Mouse (Mus musculus): ENCODE results near the gene Olfr791. TPM values are rescaled to one million over a fixed set of nuclear protein-coding genes. Genes with fewer than 3 reads are reported as not detected.
A peak's percentile ranks its signal among the peaks of the same experiment; 100 is the strongest.

Olfr791 gene
- polyA plus RNA-seq (2014; fragmentation: Nextera tagmentation; extraction: Ambion mirVana): not detected in 2 replicates

DNA sequence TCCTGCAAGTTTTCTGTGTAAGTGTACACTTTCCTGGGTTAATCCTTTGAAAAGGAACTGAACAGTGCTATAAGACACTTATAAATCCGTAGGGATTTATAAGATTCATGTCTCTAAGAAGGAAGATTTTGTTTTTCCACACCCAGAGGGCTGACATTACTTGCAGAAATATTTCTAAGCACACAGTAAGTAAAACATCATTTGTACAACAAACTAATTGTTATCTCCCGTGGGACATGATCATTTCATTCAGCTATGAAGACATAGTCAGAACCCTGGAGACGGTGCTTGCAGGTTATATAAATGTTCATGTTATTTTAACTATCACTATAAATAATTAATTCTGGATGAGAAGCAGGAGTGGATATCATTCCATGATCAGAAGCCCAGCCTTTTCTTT is at the start of gene Olfr791:
Gene Olfr791 (plus strand): TSS at position 301 of the 400 bp plus-strand sequence.
- Histone ChIP-seq H3K9ac (no peak within 1 kb of the TSS), H3K27ac (no peak within 1 kb of the TSS), H3K27me3 (ENCODE audit: control insufficient read depth, insufficient read depth, low read length) (no peaks in the 10 kb centered on the region), H3K4me2 (replicated peaks) (no peak within 1 kb of the TSS), H3K4me1 (replicated peaks; ENCODE audit: control insufficient read depth, insufficient read depth, low read length) (no peaks in the 10 kb centered on the region), H3K4me3 (replicated peaks; ENCODE audit: low read length) (no peak within 1 kb of the TSS), H3K36me3 (replicated peaks; ENCODE audit: control insufficient read depth, insufficient read depth) (no peaks in the 10 kb centered on the region), H3K9me3 (ENCODE audit: control insufficient read depth, low read length) (no peaks in the 10 kb centered on the region)
- ATAC-seq (ENCODE audit: low FRiP score): no peak
- WGBS: 75% methylated on average over 3 of the region's 3 CpGs
- DNase-seq (ENCODE audit: low spot score): no peak

GRCm38 (mm10) chr10:129473256-129473655 is 48.3 kb upstream of the Olfr791 start:
- no peak overlapping the region for H3K9ac ChIP-seq
- H3K36me3 ChIP-seq (replicated peaks; ENCODE audit: control insufficient read depth, insufficient read depth): no peaks in the 10 kb centered on the region
- no peaks in the 10 kb centered on the region for H3K27me3 ChIP-seq (ENCODE audit: control insufficient read depth, insufficient read depth, low read length)
- no peak overlapping the region for H3K27ac ChIP-seq
- H3K4me3 ChIP-seq (replicated peaks; ENCODE audit: low read length): no peak overlapping the region
- DNase-seq (ENCODE audit: low spot score): no peak
- no peak overlapping the region for H3K4me2 ChIP-seq (replicated peaks)
- H3K4me1 ChIP-seq (replicated peaks; ENCODE audit: control insufficient read depth, insufficient read depth, low read length): no peaks in the 10 kb centered on the region
- 68% methylated on average over 2 of the region's 2 CpGs for WGBS
- no peak for ATAC-seq (ENCODE audit: low FRiP score)
- H3K9me3 ChIP-seq (ENCODE audit: control insufficient read depth, low read length): no peaks in the 10 kb centered on the region

GRCm38 (mm10) chr10:129473723-129474122 is 47.9 kb upstream of the Olfr791 start:
- no peak for ATAC-seq (ENCODE audit: low FRiP score)
- DNase-seq (ENCODE audit: low spot score): no peak
- Histone ChIP-seq H3K27ac (no peak overlapping the region), H3K4me2 (replicated peaks) (no peak overlapping the region), H3K9ac (no peak overlapping the region), H3K4me1 (replicated peaks; ENCODE audit: control insufficient read depth, insufficient read depth, low read length) (no peaks in the 10 kb centered on the region), H3K4me3 (replicated peaks; ENCODE audit: low read length) (no peak overlapping the region), H3K9me3 (ENCODE audit: control insufficient read depth, low read length) (no peaks in the 10 kb centered on the region), H3K36me3 (replicated peaks; ENCODE audit: control insufficient read depth, insufficient read depth) (no peaks in the 10 kb centered on the region), H3K27me3 (ENCODE audit: control insufficient read depth, insufficient read depth, low read length) (no peaks in the 10 kb centered on the region)

GRCm38 (mm10) chr10:129484452-129484851 is 37.1 kb upstream of the Olfr791 start, which contains the start of gene Olfr789:
Gene Olfr789, plus strand, starts transcription at chr10:129484752.
- no peaks in the 10 kb centered on the region for H3K9me3 ChIP-seq (ENCODE audit: control insufficient read depth, low read length)
- H3K27ac ChIP-seq: no peak within 1 kb of the TSS
- no peak within 1 kb of the TSS for H3K4me3 ChIP-seq (replicated peaks; ENCODE audit: low read length)
- H3K36me3 ChIP-seq (replicated peaks; ENCODE audit: control insufficient read depth, insufficient read depth): no peaks in the 10 kb centered on the region
- H3K4me2 ChIP-seq (replicated peaks): no peak within 1 kb of the TSS
- ATAC-seq (ENCODE audit: low FRiP score): no peak
- H3K4me1 ChIP-seq (replicated peaks; ENCODE audit: control insufficient read depth, insufficient read depth, low read length): no peaks in the 10 kb centered on the region
- no peak for DNase-seq (ENCODE audit: low spot score)
- 77% methylated on average over 2 of the region's 2 CpGs for WGBS
- no peaks in the 10 kb centered on the region for H3K27me3 ChIP-seq (ENCODE audit: control insufficient read depth, insufficient read depth, low read length)
- no peak within 1 kb of the TSS for H3K9ac ChIP-seq

DNA sequence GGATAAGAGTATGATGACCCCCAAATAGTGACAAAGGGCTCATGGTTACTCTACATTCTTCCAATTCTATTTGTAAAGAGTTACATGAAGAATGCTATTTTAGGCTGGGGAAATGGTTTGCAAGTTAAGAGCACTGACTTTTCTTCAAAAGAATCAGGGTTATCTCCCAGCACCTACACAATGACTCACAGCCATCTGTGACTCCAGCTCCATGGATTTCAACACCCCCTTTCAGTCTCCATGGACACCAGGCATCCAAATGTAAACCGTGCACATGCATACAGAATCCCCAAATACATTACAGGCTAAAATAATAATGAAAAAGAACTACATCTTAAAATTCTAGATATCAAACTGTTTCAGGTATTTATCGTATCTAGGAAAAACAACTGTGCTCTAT is 31.5 kb upstream of the Olfr791 start:
- no peaks in the 10 kb centered on the region for H3K27me3 ChIP-seq (ENCODE audit: control insufficient read depth, insufficient read depth, low read length)
- H3K9ac ChIP-seq: no peak overlapping the region
- WGBS: 81% methylated on average over 2 of the region's 2 CpGs
- H3K9me3 ChIP-seq (ENCODE audit: control insufficient read depth, low read length): no peaks in the 10 kb centered on the region
- H3K4me3 ChIP-seq (replicated peaks; ENCODE audit: low read length): no peak overlapping the region
- DNase-seq (ENCODE audit: low spot score): no peak
- no peaks in the 10 kb centered on the region for H3K36me3 ChIP-seq (replicated peaks; ENCODE audit: control insufficient read depth, insufficient read depth)
- H3K27ac ChIP-seq: no peak overlapping the region
- H3K4me1 ChIP-seq (replicated peaks; ENCODE audit: control insufficient read depth, insufficient read depth, low read length): no peaks in the 10 kb centered on the region
- H3K4me2 ChIP-seq (replicated peaks): no peak overlapping the region
- ATAC-seq (ENCODE audit: low FRiP score): no peak

GRCm38 (mm10) chr10:129498192-129498591 is 23.4 kb upstream of the Olfr791 start, which contains the start of gene Olfr790:
Gene Olfr790, plus strand, starts transcription at chr10:129498492.
- DNase-seq (ENCODE audit: low spot score) (no peak), ATAC-seq (ENCODE audit: low FRiP score) (no peak)
- no peak within 1 kb of the TSS for H3K4me2 ChIP-seq (replicated peaks)
- H3K4me1 ChIP-seq (replicated peaks; ENCODE audit: control insufficient read depth, insufficient read depth, low read length): no peaks in the 10 kb centered on the region
- H3K9ac ChIP-seq: no peak within 1 kb of the TSS
- no peaks in the 10 kb centered on the region for H3K27me3 ChIP-seq (ENCODE audit: control insufficient read depth, insufficient read depth, low read length)
- no peaks in the 10 kb centered on the region for H3K9me3 ChIP-seq (ENCODE audit: control insufficient read depth, low read length)
- H3K27ac ChIP-seq: no peak within 1 kb of the TSS
- no peak within 1 kb of the TSS for H3K4me3 ChIP-seq (replicated peaks; ENCODE audit: low read length)
- no peaks in the 10 kb centered on the region for H3K36me3 ChIP-seq (replicated peaks; ENCODE audit: control insufficient read depth, insufficient read depth)

- 61% methylated on average over 1 of the region's 1 CpGs for WGBS
- Histone ChIP-seq H3K36me3 (replicated peaks; ENCODE audit: control insufficient read depth, insufficient read depth) (no peaks in the 10 kb centered on the region), H3K27me3 (ENCODE audit: control insufficient read depth, insufficient read depth, low read length) (no peaks in the 10 kb centered on the region), H3K9ac (no peak within 1 kb of the TSS), H3K4me2 (replicated peaks) (no peak within 1 kb of the TSS), H3K9me3 (ENCODE audit: control insufficient read depth, low read length) (peaks cover 7% of the 10 kb centered on the region), H3K4me1 (replicated peaks; ENCODE audit: control insufficient read depth, insufficient read depth, low read length) (no peaks in the 10 kb centered on the region), H3K4me3 (replicated peaks; ENCODE audit: low read length) (no peak within 1 kb of the TSS), H3K27ac (no peak within 1 kb of the TSS)
- no peak for ATAC-seq (ENCODE audit: low FRiP score)
- DNase-seq (ENCODE audit: low spot score): no peak
Observed at GRCm38 (mm10) chr10:129538862-129539261, 17.3 kb downstream of the Olfr791 start, which contains the start of gene Olfr792. Gene Olfr792, plus strand, starts transcription at chr10:129539162.

GRCm38 (mm10) chr10:129549354-129549753 is 27.8 kb downstream of the Olfr791 start:
- no peak for ATAC-seq (ENCODE audit: low FRiP score)
- Histone ChIP-seq H3K4me3 (replicated peaks; ENCODE audit: low read length) (no peak overlapping the region), H3K9ac (no peak overlapping the region), H3K36me3 (replicated peaks; ENCODE audit: control insufficient read depth, insufficient read depth) (no peaks in the 10 kb centered on the region), H3K4me1 (replicated peaks; ENCODE audit: control insufficient read depth, insufficient read depth, low read length) (no peaks in the 10 kb centered on the region), H3K4me2 (replicated peaks) (no peak overlapping the region), H3K9me3 (ENCODE audit: control insufficient read depth, low read length) (peaks cover 2% of the 10 kb centered on the region; the same call in 1 of the 2 replicates), H3K27me3 (ENCODE audit: control insufficient read depth, insufficient read depth, low read length) (no peaks in the 10 kb centered on the region), H3K27ac (no peak overlapping the region)
- DNase-seq (ENCODE audit: low spot score): no peak
- WGBS: 67% methylated on average over 1 of the region's 1 CpGs

- no peaks in the 10 kb centered on the region for H3K9me3 ChIP-seq (ENCODE audit: control insufficient read depth, low read length)
- no peak within 1 kb of the TSS for H3K9ac ChIP-seq
- no peaks in the 10 kb centered on the region for H3K36me3 ChIP-seq (replicated peaks; ENCODE audit: control insufficient read depth, insufficient read depth)
- 80% methylated on average over 2 of the region's 2 CpGs for WGBS
- no peaks in the 10 kb centered on the region for H3K27me3 ChIP-seq (ENCODE audit: control insufficient read depth, insufficient read depth, low read length)
- H3K27ac ChIP-seq: no peak within 1 kb of the TSS
- no peaks in the 10 kb centered on the region for H3K4me1 ChIP-seq (replicated peaks; ENCODE audit: control insufficient read depth, insufficient read depth, low read length)
- H3K4me3 ChIP-seq (replicated peaks; ENCODE audit: low read length): no peak within 1 kb of the TSS
- DNase-seq (ENCODE audit: low spot score) (no peak), ATAC-seq (ENCODE audit: low FRiP score) (no peak)
- no peak within 1 kb of the TSS for H3K4me2 ChIP-seq (replicated peaks)
Observed at GRCm38 (mm10) chr10:129567355-129567754, 45.8 kb downstream of the Olfr791 start, which contains the start of gene Olfr794. Gene Olfr794, plus strand, starts transcription at chr10:129567655.

DNA sequence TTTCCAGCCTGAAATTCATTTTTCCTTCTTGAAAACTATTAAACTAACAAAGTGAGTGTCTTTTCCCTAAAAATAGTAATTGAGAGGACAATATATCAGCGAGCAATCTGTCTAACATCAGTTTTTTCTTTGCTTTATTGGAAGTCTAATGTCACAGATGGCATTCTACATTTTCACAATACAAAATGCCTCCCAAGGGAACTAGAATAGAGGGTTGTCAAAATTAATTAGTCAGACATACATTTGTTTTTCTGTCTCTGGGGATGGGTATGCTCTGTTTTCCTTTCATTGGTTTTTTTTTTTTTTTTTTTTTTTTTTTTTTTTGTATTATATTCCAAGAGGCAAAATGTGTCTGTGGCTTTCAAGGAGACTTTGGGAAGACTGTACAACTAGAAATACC is 55.5 kb downstream of the Olfr791 start:
- Histone ChIP-seq H3K27ac (no peak overlapping the region), H3K4me2 (replicated peaks) (no peak overlapping the region), H3K9me3 (ENCODE audit: control insufficient read depth, low read length) (no peaks in the 10 kb centered on the region), H3K36me3 (replicated peaks; ENCODE audit: control insufficient read depth, insufficient read depth) (no peaks in the 10 kb centered on the region), H3K9ac (no peak overlapping the region), H3K4me1 (replicated peaks; ENCODE audit: control insufficient read depth, insufficient read depth, low read length) (no peaks in the 10 kb centered on the region), H3K27me3 (ENCODE audit: control insufficient read depth, insufficient read depth, low read length) (no peaks in the 10 kb centered on the region), H3K4me3 (replicated peaks; ENCODE audit: low read length) (no peak overlapping the region)
- WGBS: 35% methylated on average over 1 of the region's 1 CpGs
- peak; percentile 40 for DNase-seq (ENCODE audit: low spot score)
- ATAC-seq (ENCODE audit: low FRiP score): no peak
